Mouse (Mus musculus) mouse trophoblast stem cell (cell line): Measurements from ENCODE around the gene Gmnn.

Experiments used
- in situ Hi-C, 2 experiments: fragments of 300-500 bp; cut with MseI, MboI; formaldehyde crosslinking; loops; 2 replicates in 1 of 2; 3 replicates in 1 of 2; pipeline ENCODE4 v1.15.1; 2025

The Gmnn gene

GRCm38 (mm10) chr13:24761083-24761402, 680 bp downstream of the Gmnn start:
- in situ Hi-C loops = no loop called here

GRCm38 (mm10) chr13:24760351-24760870, 1.3 kb downstream of the Gmnn start:
- in situ Hi-C loops = no loop called here

- in situ Hi-C loops = no loop called here
Measured at GRCm38 (mm10) chr13:24759451-24759850, 2.3 kb downstream of the Gmnn start.

GRCm38 (mm10) chr13:24757820-24758564, 3.7 kb downstream of the Gmnn start:
- in situ Hi-C loops = no loop called here

GRCm38 (mm10) chr13:24756756-24757155, 5.0 kb downstream of the Gmnn start:
- in situ Hi-C loops = no loop called here

GRCm38 (mm10) chr13:24751396-24751795, 10.3 kb downstream of the Gmnn start:
- in situ Hi-C loops = no loop called here

GRCm38 (mm10) chr13:24750807-24751206, 10.9 kb downstream of the Gmnn start:
- in situ Hi-C loops = no loop called here

- in situ Hi-C loops = no loop called here
Measured at GRCm38 (mm10) chr13:24747823-24748222, 13.9 kb downstream of the Gmnn start.

- in situ Hi-C loops = no loop called here
Measured at GRCm38 (mm10) chr13:24741028-24741427, 20.7 kb downstream of the Gmnn start, which contains the start of gene Armh2. Gene Armh2, plus strand, starts transcription at chr13:24741232.

GRCm38 (mm10) chr13:24735608-24736131, 26.1 kb downstream of the Gmnn start:
- in situ Hi-C loops = no loop called here

- in situ Hi-C loops = no loop called here
Measured at GRCm38 (mm10) chr13:24734502-24734901, 27.2 kb downstream of the Gmnn start.

- in situ Hi-C loops = no loop called here
Measured at GRCm38 (mm10) chr13:24729128-24729527, 32.6 kb downstream of the Gmnn start.

- in situ Hi-C loops = no loop called here
Measured at GRCm38 (mm10) chr13:24724395-24724759, 37.3 kb downstream of the Gmnn start.

GRCm38 (mm10) chr13:24723699-24724394, 37.9 kb downstream of the Gmnn start:
- in situ Hi-C loops = no loop called here

- in situ Hi-C loops = no loop called here
Measured at GRCm38 (mm10) chr13:24721502-24721901, 40.2 kb downstream of the Gmnn start.

GRCm38 (mm10) chr13:24717677-24718076, 44.0 kb downstream of the Gmnn start:
- in situ Hi-C loops = no loop called here

- in situ Hi-C loops = no loop called here
Measured at GRCm38 (mm10) chr13:24716441-24716840, 45.3 kb downstream of the Gmnn start.

- in situ Hi-C loops = no loop called here
Measured at GRCm38 (mm10) chr13:24715601-24716000, 46.1 kb downstream of the Gmnn start.

GRCm38 (mm10) chr13:24714360-24714885, 47.3 kb downstream of the Gmnn start:
- in situ Hi-C loops = no loop called here

- in situ Hi-C loops = no loop called here
Measured at GRCm38 (mm10) chr13:24713434-24714000, 48.2 kb downstream of the Gmnn start.

- in situ Hi-C loops = no loop called here
Measured at GRCm38 (mm10) chr13:24712581-24713130, 49.1 kb downstream of the Gmnn start.

- in situ Hi-C loops = no loop called here
Measured at GRCm38 (mm10) chr13:24710968-24711367, 50.8 kb downstream of the Gmnn start.
